Mouse (Mus musculus): ENCODE data around the gene Scd4. TPM values are rescaled to one million over a fixed set of nuclear protein-coding genes. Genes with fewer than 3 reads are reported as not detected.
"Not testable (repeated sequence)": the region's sequence is repeated elsewhere in the genome, so short reads cannot be mapped to it uniquely, and the experiment has no call there.

Scd4 gene
- polyA plus RNA-seq, 1 experiment from 2014 or later: 0.08 TPM

DNA sequence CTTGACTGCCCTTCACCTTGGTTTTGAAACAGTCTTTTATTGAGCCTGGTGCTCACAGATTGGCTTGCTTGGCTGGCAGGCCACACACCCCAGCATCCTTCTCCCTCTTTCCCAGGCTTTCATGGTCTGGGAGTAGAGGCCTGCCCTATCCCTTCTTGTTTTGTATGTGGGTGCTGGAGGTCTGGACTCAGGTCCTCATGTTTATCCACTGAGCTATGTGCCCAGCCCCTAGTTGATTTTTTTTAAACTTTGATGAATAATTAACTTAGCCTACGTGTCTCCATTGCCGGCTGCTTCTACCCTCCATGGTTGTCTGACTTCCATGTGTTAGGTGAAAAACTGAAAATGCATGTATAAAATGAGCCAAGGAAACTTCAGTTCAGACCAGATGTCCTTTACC, 3.3 kb upstream of the Scd4 start:
- ATAC-seq (ENCODE audit: low FRiP score, low TSS enrichment): no peak

DNA sequence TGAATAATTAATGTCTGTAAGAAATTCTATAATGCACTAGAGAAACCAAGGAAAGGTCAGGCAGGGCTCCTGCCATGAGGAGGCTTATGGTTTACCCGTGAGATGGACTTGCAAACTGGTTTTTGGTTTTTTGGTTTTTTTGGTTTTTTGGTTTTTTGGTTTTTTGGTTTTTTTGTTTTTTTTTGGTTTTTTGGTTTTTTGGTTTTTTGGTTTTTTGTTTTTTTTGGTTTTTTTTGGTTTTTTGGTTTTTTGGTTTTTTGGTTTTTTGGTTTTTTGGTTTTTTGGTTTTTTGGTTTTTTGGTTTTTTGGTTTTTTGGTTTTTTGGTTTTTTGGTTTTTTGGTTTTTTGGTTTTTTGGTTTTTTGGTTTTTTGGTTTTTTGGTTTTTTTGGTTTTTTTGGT, 1.8 kb upstream of the Scd4 start:
- H3K9me3 ChIP-seq (ENCODE audit: control insufficient read depth, low read length); H3K4me3 ChIP-seq (ENCODE audit: low read depth, low read length); ATAC-seq (ENCODE audit: low FRiP score, low TSS enrichment): not testable (repeated sequence)

More for the DNA sequence above, 3.3 kb upstream of the Scd4 start:
- 77% methylated on average over 2 of the region's 2 CpGs for WGBS
- TF ChIP-seq CTCF (IDR thresholded peaks at IDR 0.05; ENCODE audit: low read depth) (no peak), EP300 (optimal IDR thresholded peaks at IDR 0.05) (no peak)
- H3K4me1 ChIP-seq (replicated peaks; ENCODE audit: control insufficient read depth, insufficient read depth): no peaks in the 10 kb centered on the region
- H3K27me3 ChIP-seq (ENCODE audit: control insufficient read depth, insufficient read depth, low read length): no peaks in the 10 kb centered on the region
- no peak for DNase-seq (ENCODE audit: low spot score)
- no peaks in the 10 kb centered on the region for H3K36me3 ChIP-seq (ENCODE audit: control insufficient read depth, insufficient read depth, low read length)
- no peaks in the 10 kb centered on the region for H3K9me3 ChIP-seq (ENCODE audit: control insufficient read depth, low read length)
- no peak overlapping the region for H3K4me3 ChIP-seq (ENCODE audit: low read depth, low read length)
- H3K9ac ChIP-seq (ENCODE audit: low read length): no peak overlapping the region
- no peak overlapping the region for H3K27ac ChIP-seq (replicated peaks)
- H3K4me2 ChIP-seq (replicated peaks; ENCODE audit: low read depth): no peak overlapping the region

DNA sequence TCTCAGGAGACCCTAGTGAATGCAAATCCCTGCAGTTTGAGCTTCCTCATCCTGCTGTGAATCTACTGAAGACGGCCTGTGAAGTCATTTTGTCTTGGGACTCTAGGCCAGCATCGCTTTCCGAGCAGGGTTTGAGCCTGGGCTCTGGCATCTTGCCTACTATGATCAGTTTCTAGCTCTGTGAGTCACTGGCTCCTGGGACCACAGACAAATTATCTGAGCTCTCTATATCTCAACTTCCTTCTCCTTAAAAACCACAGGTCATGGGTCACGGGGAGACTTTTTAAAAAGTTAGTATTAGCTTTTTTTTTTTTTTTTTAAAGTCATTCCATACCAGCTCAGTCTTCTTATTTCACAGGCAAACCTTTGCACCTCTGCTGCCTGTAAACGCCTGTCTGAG, 981 bp upstream of the Scd4 start:
- Histone ChIP-seq H3K4me1 (replicated peaks; ENCODE audit: control insufficient read depth, insufficient read depth) (no peaks in the 10 kb centered on the region), H3K4me3 (ENCODE audit: low read depth, low read length) (no peak overlapping the region), H3K27ac (replicated peaks) (no peak overlapping the region), H3K4me2 (replicated peaks; ENCODE audit: low read depth) (no peak overlapping the region), H3K36me3 (ENCODE audit: control insufficient read depth, insufficient read depth, low read length) (no peaks in the 10 kb centered on the region), H3K9ac (ENCODE audit: low read length) (no peak overlapping the region), H3K9me3 (ENCODE audit: control insufficient read depth, low read length) (no peaks in the 10 kb centered on the region), H3K27me3 (ENCODE audit: control insufficient read depth, insufficient read depth, low read length) (no peaks in the 10 kb centered on the region)
- TF ChIP-seq EP300 (optimal IDR thresholded peaks at IDR 0.05): no peak
- TF ChIP-seq CTCF (IDR thresholded peaks at IDR 0.05; ENCODE audit: low read depth): no peak
- no peak for ATAC-seq (ENCODE audit: low FRiP score, low TSS enrichment)
- WGBS: 66% methylated on average over 5 of the region's 5 CpGs
- no peak for DNase-seq (ENCODE audit: low spot score)

More for the DNA sequence above, 1.8 kb upstream of the Scd4 start:
- H3K4me1 ChIP-seq (replicated peaks; ENCODE audit: control insufficient read depth, insufficient read depth); H3K27ac ChIP-seq (replicated peaks); H3K9ac ChIP-seq (ENCODE audit: low read length); H3K27me3 ChIP-seq (ENCODE audit: control insufficient read depth, insufficient read depth, low read length); DNase-seq (ENCODE audit: low spot score); H3K36me3 ChIP-seq (ENCODE audit: control insufficient read depth, insufficient read depth, low read length); H3K4me2 ChIP-seq (replicated peaks; ENCODE audit: low read depth): not testable (repeated sequence)
- WGBS: 96% methylated on average over 1 of the region's 1 CpGs

DNA sequence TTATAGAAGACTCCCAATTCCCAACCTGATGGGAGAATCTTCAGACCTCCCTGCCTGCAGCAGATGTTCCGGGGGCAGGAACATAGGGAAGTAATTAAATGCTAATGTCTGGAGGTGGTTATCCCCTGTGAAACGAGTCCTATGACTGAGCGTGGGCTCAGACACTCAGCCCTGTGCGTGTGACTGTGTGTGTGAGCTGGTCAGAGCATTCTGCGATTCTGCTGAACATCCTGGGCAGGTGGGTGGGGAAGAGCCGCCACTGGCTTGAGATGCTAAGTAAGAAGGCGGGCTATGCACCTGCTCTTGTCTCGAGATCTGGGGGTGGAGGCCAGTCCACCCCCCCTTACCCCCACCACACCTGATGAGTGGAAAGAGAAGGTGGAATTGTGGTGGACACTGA, 566 bp upstream of the Scd4 start:
- WGBS: 82% methylated on average over 8 of the region's 8 CpGs
- Histone ChIP-seq H3K4me3 (ENCODE audit: low read depth, low read length) (no peak overlapping the region), H3K4me2 (replicated peaks; ENCODE audit: low read depth) (no peak overlapping the region), H3K4me1 (replicated peaks; ENCODE audit: control insufficient read depth, insufficient read depth) (no peaks in the 10 kb centered on the region), H3K9ac (ENCODE audit: low read length) (no peak overlapping the region), H3K27ac (replicated peaks) (no peak overlapping the region), H3K9me3 (ENCODE audit: control insufficient read depth, low read length) (no peaks in the 10 kb centered on the region), H3K27me3 (ENCODE audit: control insufficient read depth, insufficient read depth, low read length) (no peaks in the 10 kb centered on the region), H3K36me3 (ENCODE audit: control insufficient read depth, insufficient read depth, low read length) (no peaks in the 10 kb centered on the region)
- DNase-seq (ENCODE audit: low spot score): no peak
- TF ChIP-seq CTCF (IDR thresholded peaks at IDR 0.05; ENCODE audit: low read depth) (no peak), EP300 (optimal IDR thresholded peaks at IDR 0.05) (no peak)
- no peak for ATAC-seq (ENCODE audit: low FRiP score, low TSS enrichment)

DNA sequence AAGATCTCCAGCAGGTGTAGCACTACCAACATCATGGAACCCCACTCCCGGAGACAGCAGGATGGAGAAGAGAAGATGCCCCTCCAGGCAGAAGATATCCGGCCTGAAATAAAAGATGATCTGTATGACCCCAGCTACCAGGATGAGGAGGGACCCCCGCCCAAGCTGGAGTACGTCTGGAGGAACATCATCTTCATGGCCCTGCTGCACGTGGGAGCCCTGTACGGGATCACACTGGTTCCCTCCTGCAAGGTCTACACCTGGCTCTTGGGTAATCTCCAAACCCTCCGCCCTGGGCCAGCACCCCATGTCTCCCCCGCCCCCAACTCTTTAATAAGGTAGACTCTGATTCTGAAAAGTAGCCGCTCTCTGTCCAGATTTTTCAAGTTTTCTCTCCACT, 1.1 kb downstream of the Scd4 start:
- Histone ChIP-seq H3K36me3 (ENCODE audit: control insufficient read depth, insufficient read depth, low read length) (no peaks in the 10 kb centered on the region), H3K9ac (ENCODE audit: low read length) (no peak overlapping the region), H3K4me2 (replicated peaks; ENCODE audit: low read depth) (no peak overlapping the region), H3K9me3 (ENCODE audit: control insufficient read depth, low read length) (no peaks in the 10 kb centered on the region), H3K27ac (replicated peaks) (no peak overlapping the region), H3K4me1 (replicated peaks; ENCODE audit: control insufficient read depth, insufficient read depth) (no peaks in the 10 kb centered on the region), H3K4me3 (ENCODE audit: low read depth, low read length) (no peak overlapping the region), H3K27me3 (ENCODE audit: control insufficient read depth, insufficient read depth, low read length) (no peaks in the 10 kb centered on the region)
- no peak for TF ChIP-seq CTCF (IDR thresholded peaks at IDR 0.05; ENCODE audit: low read depth)
- no peak for TF ChIP-seq EP300 (optimal IDR thresholded peaks at IDR 0.05)
- DNase-seq (ENCODE audit: low spot score) (no peak), ATAC-seq (ENCODE audit: low FRiP score, low TSS enrichment) (no peak)
- WGBS: 90% methylated on average over 9 of the region's 9 CpGs

DNA sequence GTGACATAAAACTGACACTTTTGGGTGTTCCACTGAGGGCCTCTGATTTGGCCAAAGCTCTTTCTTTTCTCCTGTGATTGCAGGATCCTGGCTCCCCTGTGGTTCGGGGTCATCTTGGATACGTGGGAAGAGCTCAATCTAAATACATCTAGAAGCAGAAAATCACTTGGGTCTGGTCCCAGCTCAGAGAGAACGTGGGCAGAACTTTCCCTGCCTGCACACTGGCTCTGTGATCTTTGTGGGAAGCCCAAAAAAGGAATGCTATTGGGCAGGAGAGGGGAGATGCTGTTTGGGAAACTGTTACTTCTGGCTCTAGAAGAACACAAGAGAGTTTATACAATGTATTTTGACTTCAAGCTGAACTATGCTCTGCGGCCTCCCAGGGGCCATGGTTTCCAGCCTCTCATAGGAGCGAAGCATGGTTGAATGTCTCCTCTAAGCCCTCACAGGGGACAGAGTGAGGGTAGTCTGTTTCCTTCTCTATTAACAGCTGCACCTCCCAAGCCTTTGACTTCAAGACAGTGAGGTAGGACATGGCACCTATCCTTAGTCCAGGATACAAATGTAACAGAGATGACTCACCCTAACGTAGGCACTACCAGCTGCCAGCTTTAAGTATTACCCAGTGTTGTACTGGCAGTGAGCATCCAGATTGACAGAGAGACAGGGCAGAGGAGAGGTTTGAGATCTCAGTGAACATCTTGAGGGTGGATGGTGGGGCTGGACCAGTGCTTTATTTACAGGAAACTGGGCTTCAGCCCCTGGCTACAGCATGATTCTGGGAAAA, 3.2 kb downstream of the Scd4 start:
- WGBS: 71% methylated on average over 6 of the region's 6 CpGs
- Histone ChIP-seq H3K4me1 (replicated peaks; ENCODE audit: control insufficient read depth, insufficient read depth) (no peaks in the 10 kb centered on the region), H3K27ac (replicated peaks) (no peak overlapping the region), H3K4me3 (ENCODE audit: low read depth, low read length) (no peak overlapping the region), H3K36me3 (ENCODE audit: control insufficient read depth, insufficient read depth, low read length) (no peaks in the 10 kb centered on the region), H3K4me2 (replicated peaks; ENCODE audit: low read depth) (no peak overlapping the region), H3K27me3 (ENCODE audit: control insufficient read depth, insufficient read depth, low read length) (no peaks in the 10 kb centered on the region), H3K9ac (ENCODE audit: low read length) (no peak overlapping the region), H3K9me3 (ENCODE audit: control insufficient read depth, low read length) (no peaks in the 10 kb centered on the region)
- DNase-seq (ENCODE audit: low spot score) (no peak), ATAC-seq (ENCODE audit: low FRiP score, low TSS enrichment) (no peak)
- TF ChIP-seq CTCF (IDR thresholded peaks at IDR 0.05; ENCODE audit: low read depth) (no peak), EP300 (optimal IDR thresholded peaks at IDR 0.05) (no peak)
